Mouse (Mus musculus) left cerebral cortex, adult 11 months (tissue): ENCODE measurements around the gene Wfdc21.

Experiments
- DNase-seq: peaks from one replicate; pipeline ENCODE4 v3.0.0; 2022; ENCODE audit warnings: low spot score

Gene Wfdc21

GRCm38 (mm10) chr11:83753581-83754181, 6.9 kb downstream of the Wfdc21 start, which contains the start of gene Heatr6:
Gene Heatr6 (plus strand): TSS chr11:83753696.
- DNase-seq, result peak; percentile 86

GRCm38 (mm10) chr11:83754227-83754626, 7.5 kb downstream of the Wfdc21 start:
- no peak for DNase-seq

- no peak for DNase-seq
Observed at GRCm38 (mm10) chr11:83767306-83767705, 20.6 kb downstream of the Wfdc21 start.

- DNase-seq, result no peak
Observed at GRCm38 (mm10) chr11:83768976-83769375, 22.2 kb downstream of the Wfdc21 start.

- no peak for DNase-seq
Observed at GRCm38 (mm10) chr11:83771014-83771413, 24.3 kb downstream of the Wfdc21 start.

GRCm38 (mm10) chr11:83772341-83772740, 25.6 kb downstream of the Wfdc21 start:
- DNase-seq, result no peak

- no peak for DNase-seq
Observed at GRCm38 (mm10) chr11:83773691-83774090, 27.0 kb downstream of the Wfdc21 start.

- no peak for DNase-seq
Observed at GRCm38 (mm10) chr11:83774324-83774723, 27.6 kb downstream of the Wfdc21 start.

- no peak for DNase-seq
Observed at GRCm38 (mm10) chr11:83776798-83777197, 30.1 kb downstream of the Wfdc21 start.

GRCm38 (mm10) chr11:83783931-83784600, 37.3 kb downstream of the Wfdc21 start:
- no peak for DNase-seq

- DNase-seq, result no peak
Observed at GRCm38 (mm10) chr11:83784661-83785060, 37.9 kb downstream of the Wfdc21 start.

GRCm38 (mm10) chr11:83785366-83785765, 38.6 kb downstream of the Wfdc21 start:
- peak; percentile 27 for DNase-seq

GRCm38 (mm10) chr11:83786835-83787234, 40.1 kb downstream of the Wfdc21 start:
- no peak for DNase-seq

- DNase-seq, result no peak
Observed at GRCm38 (mm10) chr11:83787401-83788021, 40.8 kb downstream of the Wfdc21 start.

GRCm38 (mm10) chr11:83788331-83788730, 41.6 kb downstream of the Wfdc21 start:
- DNase-seq, result no peak

- DNase-seq, result no peak
Observed at GRCm38 (mm10) chr11:83789259-83789658, 42.5 kb downstream of the Wfdc21 start.

- no peak for DNase-seq
Observed at GRCm38 (mm10) chr11:83791133-83791532, 44.4 kb downstream of the Wfdc21 start.

GRCm38 (mm10) chr11:83792316-83792914, 45.7 kb downstream of the Wfdc21 start:
- no peak for DNase-seq

- DNase-seq, result no peak
Observed at GRCm38 (mm10) chr11:83793264-83793663, 46.5 kb downstream of the Wfdc21 start.

- DNase-seq, result no peak
Observed at GRCm38 (mm10) chr11:83796112-83796511, 49.4 kb downstream of the Wfdc21 start.

- DNase-seq, result no peak
Observed at GRCm38 (mm10) chr11:83796980-83797608, 50.4 kb downstream of the Wfdc21 start.

GRCm38 (mm10) chr11:83799871-83800430, 53.2 kb downstream of the Wfdc21 start:
- DNase-seq, result no peak
